Mouse (Mus musculus): Measurements from ENCODE around the gene Vapb.

GRCm38 (mm10) chr2:173801405-173801876, 64.1 kb downstream of the Vapb start:
- no peak for TF ChIP-seq POLR2A (IDR thresholded peaks at IDR 0.05; ENCODE audit: low read depth, low read length)
- no peak for TF ChIP-seq CTCF (conservative IDR thresholded peaks at IDR 0.05; ENCODE audit: insufficient read depth, insufficient read length, low read depth, low read length)
